Mouse (Mus musculus) forebrain, embryonic 15.5 days (tissue): ENCODE results near the gene Gpr84. TPM values are rescaled to one million over a fixed set of nuclear protein-coding genes. Genes with fewer than 3 reads are reported as not detected.

Experiments
- ATAC-seq: fragments of 200-750 bp; cut with Nextera tagmentation; replicated peaks from 2 replicates; pipeline ENCODE4 v1.8.0; 2017; ENCODE audit warnings: mild to moderate bottlenecking, moderate TSS enrichment, moderate library complexity
- H3K27ac ChIP-seq: fragments of 300-500 bp; sonication (generic); replicated peaks from 2 replicates; pipeline ENCODE4 v1.5.1; 2015; ENCODE audit warnings: mild to moderate bottlenecking, inconsistent platforms
- H3K27me3 ChIP-seq: fragments of 300-500 bp; sonication (generic); 2 replicates; pipeline ENCODE4 v1.6.1; 2015; ENCODE audit warnings: inconsistent platforms
- H3K36me3 ChIP-seq: fragments of 300-500 bp; sonication (generic); 2 replicates; pipeline ENCODE4 v1.6.1; 2015; ENCODE audit warnings: mild to moderate bottlenecking, inconsistent platforms
- H3K4me1 ChIP-seq: fragments of 300-500 bp; sonication (generic); 2 replicates; pipeline ENCODE4 v1.6.1; 2015; ENCODE audit warnings: inconsistent platforms
- H3K4me2 ChIP-seq: fragments of 300-500 bp; sonication (generic); replicated peaks from 2 replicates; pipeline ENCODE4 v1.6.1; 2015; ENCODE audit warnings: mild to moderate bottlenecking, inconsistent platforms
- H3K4me3 ChIP-seq: fragments of 300-500 bp; sonication (generic); 2 replicates; pipeline ENCODE4 v1.5.1; 2015; ENCODE audit warnings: mild to moderate bottlenecking, inconsistent platforms
- H3K9ac ChIP-seq: fragments of 300-500 bp; sonication (generic); replicated peaks from 2 replicates; pipeline ENCODE4 v1.6.1; 2015; ENCODE audit warnings: mild to moderate bottlenecking, inconsistent platforms
- H3K9me3 ChIP-seq: fragments of 300-500 bp; sonication (generic); 2 replicates; pipeline ENCODE4 v1.6.1; 2016; ENCODE audit warnings: inconsistent platforms
- WGBS: fragments of 180-500 bp; shearing (Covaris S2); methylation state at CpG from one replicate; pipeline ENCODE4 v1.1.7; 2015; ENCODE audit warnings: mixed read lengths; 5-methylcytosine and 5-hydroxymethylcytosine counted together
- polyA plus RNA-seq: library from polyadenylated mRNA; unstranded; fragments of >200 nt; fragmentation: Nextera tagmentation; extraction: Ambion mirVana; gene quantifications from 2 replicates; pipeline ENCODE4 v1.2.1, GENCODE M21; 2015

Gene Gpr84
- polyA plus RNA-seq, 1 experiment from 2014 or later: 0.37 TPM

DNA sequence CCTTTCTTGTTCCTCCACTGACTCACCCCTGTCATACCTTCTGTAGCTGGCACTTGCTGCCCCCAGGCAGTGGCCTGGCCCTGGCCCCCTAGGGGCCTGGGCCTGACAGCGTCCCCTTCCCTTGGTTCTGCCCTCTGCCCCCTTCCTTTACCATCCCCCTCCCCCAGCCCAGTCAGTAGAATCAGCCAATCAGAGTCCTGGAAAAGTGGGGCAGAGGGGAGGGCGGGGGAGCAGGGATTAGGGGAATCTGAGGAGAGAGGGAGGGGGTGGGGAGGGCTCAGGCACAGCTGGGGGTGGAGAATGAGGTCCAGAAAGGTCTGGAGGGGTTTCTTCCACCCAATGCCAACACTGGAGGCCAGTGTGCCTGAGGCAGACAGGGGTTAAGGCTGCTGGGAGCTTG lies 23.8 kb upstream of the Gpr84 start:
- Histone ChIP-seq H3K9me3 (no peaks in the 10 kb centered on the region), H3K4me1 (peaks cover 17% of the 10 kb centered on the region), H3K36me3 (no peaks in the 10 kb centered on the region), H3K4me2 (no peak overlapping the region), H3K27me3 (peaks cover 5% of the 10 kb centered on the region; the same call in 1 of the 2 replicates), H3K4me3 (no peak overlapping the region), H3K9ac (no peak overlapping the region), H3K27ac (no peak overlapping the region)
- WGBS: 3% methylated on average over 2 of the region's 2 CpGs
- ATAC-seq: 0 out of 2 replicates have a peak, but pooled peaks have one; percentile 19

GRCm38 (mm10) chr15:103333738-103334137 lies 23.3 kb upstream of the Gpr84 start:
- Histone ChIP-seq H3K4me3 (no peak overlapping the region), H3K9me3 (no peaks in the 10 kb centered on the region), H3K9ac (no peak overlapping the region), H3K4me1 (peaks cover 13% of the 10 kb centered on the region), H3K27me3 (peaks cover under 1% of the 10 kb centered on the region; the same call in 1 of the 2 replicates), H3K27ac (no peak overlapping the region), H3K36me3 (no peaks in the 10 kb centered on the region), H3K4me2 (no peak overlapping the region)
- ATAC-seq: 0 out of 2 replicates have a peak, but pooled peaks have one; percentile 6
- 51% methylated on average over 5 of the region's 5 CpGs for WGBS

DNA sequence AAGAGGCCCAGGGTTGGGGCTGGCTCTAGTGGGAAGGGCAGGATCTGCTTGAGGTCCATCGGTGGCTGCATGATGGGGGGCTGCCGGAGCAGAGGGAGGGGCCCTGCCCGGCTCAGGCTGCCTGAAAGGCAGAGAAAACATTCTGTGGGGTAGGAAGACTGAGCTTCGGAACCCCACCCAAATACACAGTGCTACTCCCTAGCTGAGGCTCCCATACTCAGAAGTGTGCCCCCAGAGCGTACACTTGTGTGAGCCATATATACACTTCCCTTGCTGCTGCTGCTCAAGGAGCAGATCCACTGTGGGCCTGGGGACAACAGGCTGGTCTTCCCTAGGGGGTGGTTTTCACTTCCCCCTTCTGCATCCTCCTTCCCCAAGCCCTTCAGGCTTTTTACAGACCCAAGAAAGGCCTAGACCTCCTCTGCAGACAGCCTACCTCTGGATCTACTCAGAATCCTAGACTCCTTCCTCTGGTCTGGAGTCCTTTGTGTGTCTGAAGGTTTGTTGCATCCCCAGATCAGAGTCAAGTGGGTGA lies 22.7 kb upstream of the Gpr84 start:
- no peaks in the 10 kb centered on the region for H3K27me3 ChIP-seq
- no peaks in the 10 kb centered on the region for H3K9me3 ChIP-seq
- H3K36me3 ChIP-seq: no peaks in the 10 kb centered on the region
- no peak overlapping the region for H3K27ac ChIP-seq
- ATAC-seq: no peak
- H3K4me2 ChIP-seq: no peak overlapping the region
- H3K9ac ChIP-seq: no peak overlapping the region
- H3K4me1 ChIP-seq: peaks cover 13% of the 10 kb centered on the region
- H3K4me3 ChIP-seq: no peak overlapping the region
- 56% methylated on average over 5 of the region's 5 CpGs for WGBS

GRCm38 (mm10) chr15:103323455-103324247 lies 13.2 kb upstream of the Gpr84 start:
- WGBS: under 1% methylated on average over 39 of the region's 40 CpGs
- peak; percentile 97 for ATAC-seq
- peak overlapping the region; percentile 42 for H3K27ac ChIP-seq
- peak overlapping the region; percentile 64 for H3K4me3 ChIP-seq
- H3K4me1 ChIP-seq: peaks cover 30% of the 10 kb centered on the region
- no peaks in the 10 kb centered on the region for H3K27me3 ChIP-seq
- H3K9ac ChIP-seq: peak overlapping the region; percentile 77
- peak overlapping the region; percentile 84 for H3K4me2 ChIP-seq
- H3K9me3 ChIP-seq: no peaks in the 10 kb centered on the region
- no peaks in the 10 kb centered on the region for H3K36me3 ChIP-seq

- Histone ChIP-seq H3K27ac (peak overlapping the region; percentile 42), H3K4me2 (peak overlapping the region; percentile 84), H3K4me1 (peaks cover 30% of the 10 kb centered on the region), H3K9ac (peak overlapping the region; percentile 77), H3K27me3 (no peaks in the 10 kb centered on the region), H3K36me3 (no peaks in the 10 kb centered on the region; the same call in 1 of the 2 replicates), H3K4me3 (peak overlapping the region; percentile 64), H3K9me3 (no peaks in the 10 kb centered on the region)
- peak; percentile 76 for ATAC-seq
- 2% methylated on average over 20 of the region's 26 CpGs for WGBS
Measured at GRCm38 (mm10) chr15:103323070-103323454, 12.7 kb upstream of the Gpr84 start.

- peak overlapping the region; percentile 84 for H3K4me2 ChIP-seq
- no peaks in the 10 kb centered on the region for H3K27me3 ChIP-seq
- peaks cover 30% of the 10 kb centered on the region for H3K4me1 ChIP-seq
- 0 out of 2 replicates have a peak, but pooled peaks have one; percentile 2 for ATAC-seq
- H3K4me3 ChIP-seq: peak overlapping the region; percentile 64
- no peaks in the 10 kb centered on the region for H3K9me3 ChIP-seq
- H3K27ac ChIP-seq: no peak overlapping the region
- 36% methylated on average over 4 of the region's 4 CpGs for WGBS
- no peaks in the 10 kb centered on the region; the same call in 1 of the 2 replicates for H3K36me3 ChIP-seq
- peak overlapping the region; percentile 77 for H3K9ac ChIP-seq
Measured at GRCm38 (mm10) chr15:103322396-103322795, 12.0 kb upstream of the Gpr84 start.

DNA sequence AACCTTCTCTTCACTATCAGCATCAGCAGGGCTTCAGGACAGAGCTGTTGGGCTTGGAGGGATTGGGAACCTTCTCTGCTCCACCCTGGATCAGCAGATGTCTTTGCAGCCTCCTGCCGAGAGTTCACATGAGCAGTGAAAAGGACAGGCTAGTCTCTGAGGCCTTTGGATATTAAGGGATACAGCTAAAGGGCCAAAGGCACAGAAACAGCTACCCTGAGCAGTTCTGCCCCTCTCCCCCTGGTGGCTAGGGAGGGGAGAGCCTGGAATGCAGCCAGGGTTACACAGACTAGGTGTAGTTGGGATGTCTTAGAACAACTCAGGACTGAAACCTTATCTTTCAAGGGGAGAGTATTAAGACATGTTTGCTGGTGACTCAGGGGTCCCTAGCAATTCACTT lies 10.7 kb upstream of the Gpr84 start:
- H3K27me3 ChIP-seq: no peaks in the 10 kb centered on the region
- no peak for ATAC-seq
- no peaks in the 10 kb centered on the region for H3K9me3 ChIP-seq
- H3K4me2 ChIP-seq: no peak overlapping the region
- peaks cover 5% of the 10 kb centered on the region for H3K36me3 ChIP-seq
- peaks cover 30% of the 10 kb centered on the region for H3K4me1 ChIP-seq
- H3K4me3 ChIP-seq: no peak overlapping the region
- no peak overlapping the region for H3K27ac ChIP-seq
- H3K9ac ChIP-seq: no peak overlapping the region
- 66% methylated on average over 1 of the region's 1 CpGs for WGBS

DNA sequence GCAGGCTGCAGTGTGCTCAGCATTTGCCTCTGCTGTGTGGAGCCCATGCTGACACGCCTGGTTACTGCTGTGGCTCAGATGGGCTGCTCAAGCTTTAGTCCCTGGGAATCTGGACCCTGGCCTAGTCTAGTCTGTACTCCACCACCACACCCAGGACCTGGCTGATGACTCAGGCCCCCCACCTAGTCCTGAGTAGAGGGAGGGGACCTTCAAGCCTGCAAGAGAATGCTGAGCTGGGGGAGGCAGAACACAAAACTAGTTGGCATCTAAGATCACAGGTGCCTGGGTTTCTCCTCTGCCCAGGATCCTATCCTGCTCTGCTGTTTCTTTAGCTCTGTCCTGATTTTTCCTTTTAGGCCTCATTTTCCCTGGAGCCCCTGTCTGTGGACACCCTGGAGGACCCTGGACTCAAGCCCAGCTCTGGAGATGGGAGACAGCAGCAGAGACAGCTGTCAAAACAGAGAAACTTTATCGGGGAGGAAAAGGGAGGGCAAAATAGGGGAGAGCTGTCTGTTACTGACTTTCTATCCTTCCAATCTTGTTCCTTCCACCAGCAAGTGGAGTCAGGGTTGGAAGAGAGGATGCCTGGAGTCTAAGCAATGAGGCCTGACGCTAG lies 7.9 kb upstream of the Gpr84 start:
- Histone ChIP-seq H3K27ac (no peak overlapping the region), H3K4me2 (no peak overlapping the region), H3K9me3 (no peaks in the 10 kb centered on the region), H3K36me3 (peaks cover 12% of the 10 kb centered on the region), H3K9ac (no peak overlapping the region), H3K4me1 (peaks cover 45% of the 10 kb centered on the region), H3K4me3 (no peak overlapping the region), H3K27me3 (no peaks in the 10 kb centered on the region)
- WGBS: 79% methylated on average over 3 of the region's 3 CpGs
- ATAC-seq: no peak

GRCm38 (mm10) chr15:103317731-103318130 lies 7.3 kb upstream of the Gpr84 start:
- 91% methylated on average over 8 of the region's 8 CpGs for WGBS
- Histone ChIP-seq H3K4me1 (peaks cover 43% of the 10 kb centered on the region), H3K9ac (no peak overlapping the region), H3K27me3 (no peaks in the 10 kb centered on the region), H3K27ac (no peak overlapping the region), H3K9me3 (no peaks in the 10 kb centered on the region), H3K4me3 (no peak overlapping the region), H3K36me3 (peaks cover 12% of the 10 kb centered on the region), H3K4me2 (no peak overlapping the region)
- no peak for ATAC-seq

DNA sequence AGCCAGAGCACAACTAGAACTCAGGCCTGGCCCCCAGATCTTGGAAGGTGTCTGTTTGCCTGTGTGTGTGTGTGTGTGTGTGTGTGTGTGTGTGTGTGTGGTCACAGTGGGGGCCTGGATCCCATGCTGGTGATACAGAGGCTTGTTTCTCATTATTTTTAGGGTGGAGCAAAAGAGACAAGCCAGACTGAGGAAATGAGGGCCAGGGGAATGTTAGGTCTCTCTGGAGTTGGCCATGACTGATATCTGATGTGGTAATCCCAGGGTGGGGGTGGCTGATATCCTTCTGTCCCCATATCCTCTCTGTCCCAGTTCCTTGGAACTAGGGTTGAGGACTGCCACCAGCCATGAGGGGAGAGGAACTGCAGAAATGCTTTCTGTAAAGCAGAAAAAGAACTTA lies 6.7 kb upstream of the Gpr84 start:
- Histone ChIP-seq H3K27me3 (no peaks in the 10 kb centered on the region), H3K4me1 (peaks cover 36% of the 10 kb centered on the region), H3K9me3 (no peaks in the 10 kb centered on the region), H3K4me2 (no peak overlapping the region), H3K36me3 (peaks cover 12% of the 10 kb centered on the region), H3K4me3 (no peak overlapping the region), H3K27ac (no peak overlapping the region), H3K9ac (no peak overlapping the region)
- ATAC-seq: no peak

GRCm38 (mm10) chr15:103315979-103316776 lies 5.8 kb upstream of the Gpr84 start:
- H3K27me3 ChIP-seq: no peaks in the 10 kb centered on the region
- H3K36me3 ChIP-seq: peaks cover 12% of the 10 kb centered on the region
- no peaks in the 10 kb centered on the region for H3K9me3 ChIP-seq
- H3K4me2 ChIP-seq: no peak overlapping the region
- no peak for ATAC-seq
- 78% methylated on average over 10 of the region's 10 CpGs for WGBS
- H3K27ac ChIP-seq: no peak overlapping the region
- H3K4me1 ChIP-seq: peaks cover 29% of the 10 kb centered on the region
- no peak overlapping the region for H3K9ac ChIP-seq
- no peak overlapping the region for H3K4me3 ChIP-seq
